Mouse (Mus musculus) MEL (cell line): ENCODE measurements around the gene Tgds.

Source experiments
- CTCF ChIP-seq, 3 experiments: IDR thresholded peaks in 2 of 3; conservative IDR thresholded peaks in 1 of 3; 2 replicates each; pipeline ENCODE4 v1.5.1; 2011 to 2012; ENCODE audit warnings: low read length in 3 of 3, low read depth in 2 of 3, mild to moderate bottlenecking in 2 of 3, improper control_type of control experiment in 1 of 3, inconsistent platforms in 1 of 3, mixed read lengths in 1 of 3, moderate library complexity in 1 of 3; ENCODE audit not compliant: control insufficient read depth in 1 of 3, insufficient read depth in 1 of 3, poor library complexity in 1 of 3, severe bottlenecking in 1 of 3
- ETS1 ChIP-seq: IDR thresholded peaks from 2 replicates; pipeline ENCODE4 v1.6.1; 2012; ENCODE audit warnings: low read depth, mild to moderate bottlenecking, inconsistent platforms, low read length, improper control_type of control experiment, moderate library complexity
- NRF1 ChIP-seq: IDR thresholded peaks from 2 replicates; pipeline ENCODE4 v1.6.1; 2014; ENCODE audit warnings: low read depth, mild to moderate bottlenecking, inconsistent platforms, low read length, improper control_type of control experiment, moderate library complexity; ENCODE audit not compliant: poor library complexity, insufficient read depth, severe bottlenecking
- POLR2A ChIP-seq, 2 experiments: IDR thresholded peaks; 2 replicates each; pipeline ENCODE4 v1.6.1; 2011 to 2012; ENCODE audit warnings: low read length in 2 of 2, mild to moderate bottlenecking in 2 of 2, control low read depth in 1 of 2, improper control_type of control experiment in 1 of 2, low read depth in 1 of 2, moderate library complexity in 1 of 2; ENCODE audit not compliant: control insufficient read depth in 1 of 2, insufficient read depth in 1 of 2, poor library complexity in 1 of 2

- no peak for TF ChIP-seq ETS1
- no peak for TF ChIP-seq POLR2A (IDR thresholded peaks at IDR 0.05; ENCODE audit: control insufficient read depth in 1 of 2, insufficient read depth in 1 of 2, low read depth in 1 of 2, low read length in 2 of 2, poor library complexity in 1 of 2)
- TF ChIP-seq CTCF (IDR thresholded peaks at IDR 0.05 in 2 of 3, conservative IDR thresholded peaks at IDR 0.05 in 1 of 3; ENCODE audit: control insufficient read depth in 1 of 3, insufficient read depth in 1 of 3, low read depth in 2 of 3, low read length in 3 of 3, poor library complexity in 1 of 3, severe bottlenecking in 1 of 3): no peak
- TF ChIP-seq NRF1: no peak
Observed at GRCm38 (mm10) chr14:118126301-118126700, 6.3 kb downstream of the Tgds start.
